Mouse (Mus musculus): ENCODE measurements around the gene Rpl4. TPM values are rescaled to one million over a fixed set of nuclear protein-coding genes. Genes with fewer than 3 reads are reported as not detected.
"Not testable (repeated sequence)": the region's sequence is repeated elsewhere in the genome, so short reads cannot be mapped to it uniquely, and the experiment has no call there.

Rpl4 gene
- total RNA-seq (2021) = 100 to 1,000 TPM; 867 to 950 TPM
- long read RNA-seq, experiment 1, transcript Rpl4-201 (10 exons, 1,538 nt) = major isoform, 346 of 361 reads
- long read RNA-seq, experiment 1, partial matches to known transcripts = 9 of 361 reads
- long read RNA-seq, experiment 1, other reads (novel, unspliced or antisense) = 6 of 361 reads
- long read RNA-seq, experiment 2, transcript Rpl4-201 (10 exons, 1,538 nt) = major isoform, 910 of 980 reads
- long read RNA-seq, experiment 2, transcript Rpl4-202 (4 exons, 596 nt) = minor isoform, 6 of 980 reads
- long read RNA-seq, experiment 2, partial matches to known transcripts = 45 of 980 reads
- long read RNA-seq, experiment 2, other reads (novel, unspliced or antisense) = 19 of 980 reads

DNA sequence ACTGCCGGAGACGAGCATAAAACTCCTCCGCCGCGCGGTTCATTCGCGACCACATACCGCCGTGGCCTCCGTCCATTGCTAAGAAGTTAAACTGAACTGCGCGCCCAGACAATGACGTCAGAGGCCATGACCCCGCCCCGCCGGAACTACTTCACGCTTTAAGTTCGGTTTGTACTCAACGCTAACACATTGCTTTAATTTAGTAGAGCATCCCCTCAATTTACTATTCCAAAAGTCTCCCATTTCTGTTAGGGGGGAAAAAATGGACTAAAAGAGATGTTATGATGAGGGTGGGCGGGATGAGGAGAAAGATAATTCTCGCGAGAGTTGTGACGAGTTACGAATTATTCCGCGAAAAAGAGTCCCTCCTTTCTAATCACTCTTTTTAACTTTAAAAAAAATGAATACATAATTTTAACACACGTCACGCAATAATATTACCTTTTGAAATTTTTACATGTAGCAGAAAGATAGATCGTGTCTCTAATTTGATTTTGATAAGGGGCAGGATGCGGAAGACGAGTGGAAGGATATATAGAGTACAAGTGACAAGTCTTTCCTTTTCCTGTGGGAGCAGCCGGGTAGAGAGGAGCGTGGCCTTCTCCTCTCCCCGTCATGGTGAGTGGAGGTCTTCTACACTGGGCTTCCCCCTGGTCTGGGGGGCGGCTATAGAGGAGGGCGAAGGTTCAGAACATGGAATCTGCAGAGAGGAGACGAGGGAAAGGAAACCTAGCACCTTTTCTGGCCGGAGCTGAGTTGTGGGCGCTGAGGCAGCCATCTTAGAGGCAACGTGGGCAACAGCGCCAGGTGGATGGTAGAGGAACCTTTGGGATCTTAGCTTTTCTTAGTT is at the start of gene Rpl4, which contains the start of gene Zwilch:
Gene Rpl4 (plus strand): TSS at position 560 of the 850 bp plus-strand sequence.
Gene Zwilch (minus strand): TSS at position 289 of the 850 bp plus-strand sequence.
- peak; percentile 79 to 81 for DNase-seq (ENCODE audit: low spot score in 2 of 2)

DNA sequence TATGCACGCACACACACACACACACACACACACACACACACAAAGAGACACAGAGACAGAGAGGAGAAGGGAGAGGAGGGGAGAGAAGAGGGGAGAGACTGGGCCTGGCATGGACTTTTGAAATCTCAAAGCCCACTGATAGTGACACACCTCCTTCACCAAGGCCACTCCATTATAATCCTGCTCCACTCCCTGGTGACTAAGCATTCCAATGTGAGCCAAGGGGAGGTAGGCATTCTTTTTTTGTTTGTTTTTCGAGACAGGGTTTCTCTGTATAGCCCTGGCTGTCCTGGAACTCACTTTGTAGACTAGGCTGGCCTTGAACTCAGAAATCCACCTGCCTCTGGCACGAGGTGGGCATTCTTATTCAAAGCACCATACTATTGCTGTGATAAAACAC is 48.3 kb upstream of the Rpl4 start:
- DNase-seq (ENCODE audit: low spot score in 2 of 2) = not testable (repeated sequence)

DNA sequence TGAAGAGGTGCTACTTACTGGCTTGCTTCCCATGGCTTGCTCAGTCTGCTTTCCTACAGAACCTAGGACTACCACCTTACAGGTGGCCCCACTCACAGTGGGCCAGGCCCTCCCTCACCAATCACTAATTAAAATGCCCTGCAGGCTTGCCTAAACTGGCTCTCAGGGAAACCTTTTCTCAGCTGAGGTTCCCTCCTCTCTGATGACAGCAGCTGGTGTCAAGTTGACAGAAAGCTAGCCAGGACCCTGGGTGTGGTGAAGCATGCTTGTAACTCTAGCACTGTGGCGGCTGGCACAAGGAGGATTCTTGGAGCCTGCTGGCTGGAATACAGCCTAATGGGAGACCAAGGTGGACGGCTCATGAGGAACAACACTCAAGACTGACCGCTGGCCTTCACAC is 47.9 kb upstream of the Rpl4 start:
- DNase-seq (ENCODE audit: low spot score in 2 of 2) = no peak

DNA sequence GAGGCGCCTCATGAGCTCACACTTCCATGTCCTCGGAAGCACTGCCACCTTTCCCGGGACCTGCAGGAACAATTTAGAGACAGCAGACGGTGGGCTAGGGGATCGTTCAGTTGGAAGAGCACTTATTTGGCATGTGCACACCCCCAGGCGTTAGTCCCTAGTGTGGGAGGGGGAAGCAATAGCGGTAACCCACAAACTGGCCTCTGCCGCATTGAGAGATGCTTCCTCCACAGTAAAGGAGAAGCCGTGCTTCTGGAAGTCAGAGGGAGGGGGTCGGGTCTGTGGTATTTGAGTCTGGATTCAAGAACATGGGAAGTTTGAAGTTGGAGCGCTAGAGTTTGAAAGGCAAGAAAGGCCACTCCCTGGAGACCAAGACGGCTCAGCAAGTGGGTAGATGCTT is 47.1 kb upstream of the Rpl4 start:
- DNase-seq (ENCODE audit: low spot score in 2 of 2) = no peak

DNA sequence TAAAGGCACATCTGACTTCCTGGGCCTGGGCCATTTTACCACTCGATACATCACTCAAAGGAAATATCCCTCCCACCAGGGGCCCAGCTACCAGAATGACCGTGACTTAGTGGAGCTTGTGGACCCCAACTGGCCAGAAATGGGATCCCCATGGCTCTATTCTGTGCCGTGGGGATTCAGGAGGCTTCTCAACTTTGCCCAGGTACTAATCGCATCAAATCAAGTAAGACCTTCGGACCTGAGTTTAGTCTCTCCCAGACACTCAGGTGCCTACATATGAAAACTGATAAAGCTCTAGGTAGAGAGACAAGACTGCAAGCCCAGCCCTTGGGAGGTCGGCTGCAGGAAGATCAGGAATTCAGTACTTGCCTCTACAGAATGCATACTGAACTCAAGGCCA is 41.6 kb upstream of the Rpl4 start:
- DNase-seq (ENCODE audit: low spot score in 2 of 2) = no peak

DNA sequence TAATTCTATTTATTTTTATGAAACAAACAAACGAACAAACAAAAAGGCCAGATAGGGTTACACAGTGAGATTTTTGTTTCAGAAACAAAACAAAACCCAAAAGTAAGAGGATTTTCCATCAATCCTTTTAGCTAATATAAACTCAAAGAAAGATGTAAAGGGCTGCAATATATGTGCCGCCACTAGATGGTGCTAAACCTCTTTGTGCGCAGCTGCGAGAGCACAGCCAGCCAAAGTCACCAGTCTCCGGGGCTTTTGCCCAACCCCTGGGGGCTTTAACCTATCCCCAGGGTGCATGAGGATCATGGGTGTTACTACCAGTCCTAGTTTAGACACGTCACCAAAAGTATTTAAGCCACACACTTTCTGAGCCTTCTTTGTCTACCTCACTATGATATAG is 34.3 kb upstream of the Rpl4 start:
- peak; percentile 45 to 53 for DNase-seq (ENCODE audit: low spot score in 2 of 2)

DNA sequence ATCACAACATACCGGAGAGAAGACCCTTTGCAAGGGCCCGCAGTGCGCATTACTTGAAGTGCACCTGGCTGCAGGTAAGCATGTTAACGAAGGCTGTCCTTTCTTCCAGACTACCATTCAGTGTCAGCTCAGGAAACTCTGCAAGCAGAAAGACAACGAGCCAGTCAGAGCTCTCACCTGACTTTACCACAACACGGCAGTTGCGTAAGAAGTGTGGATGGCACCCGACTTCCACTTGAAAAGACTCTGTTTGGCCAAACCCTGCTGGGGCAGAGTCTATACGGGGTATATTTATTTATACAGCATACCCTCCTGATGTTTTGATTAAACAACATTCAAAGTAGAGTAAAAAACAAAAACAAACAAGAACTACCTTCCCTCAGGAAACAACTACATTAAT is 33.3 kb upstream of the Rpl4 start:
- no peak for DNase-seq (ENCODE audit: low spot score in 2 of 2)

DNA sequence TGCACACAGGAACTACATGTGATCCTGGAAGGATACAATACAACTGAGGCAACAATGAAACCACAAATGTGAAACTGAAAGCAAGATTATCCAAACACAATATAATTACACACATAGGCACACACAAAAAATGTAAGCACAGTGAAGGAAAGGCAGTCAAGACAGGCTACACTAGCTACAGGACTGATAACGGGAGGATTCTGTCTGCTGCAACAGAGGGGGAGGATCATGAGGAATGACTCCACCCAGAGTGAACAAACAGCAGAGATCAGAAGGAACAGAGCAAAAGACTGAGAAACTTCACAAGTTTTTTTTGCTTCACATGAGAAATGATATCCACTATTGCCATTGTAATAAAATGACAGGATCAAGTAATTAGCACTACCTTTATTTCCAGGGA is 16.5 kb upstream of the Rpl4 start:
- no peak for DNase-seq (ENCODE audit: low spot score in 2 of 2)

DNA sequence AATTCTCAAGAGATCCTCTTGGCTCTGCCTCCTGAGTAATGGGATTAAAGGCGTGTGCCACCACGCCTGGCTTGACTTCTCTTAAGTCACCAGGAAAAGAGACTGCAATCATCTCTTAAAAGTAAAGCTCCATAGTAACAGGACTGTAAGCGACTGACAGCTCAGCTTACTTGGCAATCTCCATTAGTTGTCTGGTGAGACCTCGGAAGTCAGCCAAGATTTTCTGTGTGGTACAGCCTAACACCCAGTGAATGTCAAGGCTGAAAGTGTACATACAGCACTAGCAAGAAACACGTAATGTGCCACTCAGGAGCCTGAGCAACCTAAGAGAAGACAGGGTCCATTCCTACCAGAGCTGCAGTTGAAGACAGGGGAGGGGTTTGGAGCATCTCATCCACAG is 12.7 kb upstream of the Rpl4 start:
- DNase-seq (ENCODE audit: low spot score in 2 of 2) = peak in 1 of 2 experiments; percentile 33

DNA sequence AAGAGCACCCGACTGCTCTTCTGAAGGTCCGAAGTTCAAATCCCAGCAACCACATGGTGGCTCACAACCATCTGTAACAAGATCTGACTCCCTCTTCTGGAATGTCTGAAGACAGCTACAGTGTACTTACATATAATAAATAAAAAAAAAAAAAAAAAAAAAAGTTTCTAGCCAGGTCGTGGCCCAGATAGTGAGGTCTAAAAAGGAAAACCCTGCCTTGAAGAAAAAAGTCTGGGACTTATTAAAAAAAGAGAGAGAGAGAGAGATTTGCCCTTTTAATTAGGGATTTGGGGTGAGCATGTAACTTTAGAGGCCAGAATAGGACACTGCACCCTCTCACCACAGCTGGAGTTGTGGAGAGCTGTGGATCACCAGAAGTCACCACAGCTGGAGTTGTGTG is 3.2 kb upstream of the Rpl4 start:
- DNase-seq (ENCODE audit: low spot score in 2 of 2) = not testable (repeated sequence)

DNA sequence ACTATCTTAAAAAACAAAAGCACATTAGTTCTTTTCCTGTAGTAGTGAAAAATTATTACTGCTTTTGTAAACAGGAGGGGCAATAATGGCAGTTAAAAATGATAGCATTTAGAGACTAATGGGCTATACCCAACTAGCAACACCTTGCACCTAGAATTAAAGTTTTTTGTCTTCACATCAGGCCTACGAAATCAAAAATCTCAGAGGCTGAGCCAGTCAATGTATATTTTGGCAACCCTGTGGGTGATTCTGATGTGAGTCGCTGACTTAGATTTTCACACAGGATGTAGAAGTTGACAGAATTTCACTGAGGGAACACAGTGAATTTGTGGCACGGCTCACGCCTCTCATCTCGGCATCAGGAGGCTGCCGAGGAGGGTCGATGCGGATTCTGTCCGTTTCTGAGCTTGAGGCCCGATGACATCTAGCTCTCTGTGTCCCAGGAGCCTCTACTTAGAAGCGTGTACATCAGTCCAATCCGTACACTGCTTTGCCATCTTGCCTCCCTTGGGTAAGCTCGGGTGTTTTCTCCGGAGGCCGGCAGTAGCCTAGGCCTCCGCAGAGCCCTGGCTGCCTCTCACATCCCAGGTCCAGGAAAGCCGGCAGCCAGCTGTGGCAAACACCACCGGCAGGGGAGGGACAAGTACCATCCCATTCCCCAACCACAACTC is 895 bp upstream of the Rpl4 start:
- no peak for DNase-seq (ENCODE audit: low spot score in 2 of 2)

DNA sequence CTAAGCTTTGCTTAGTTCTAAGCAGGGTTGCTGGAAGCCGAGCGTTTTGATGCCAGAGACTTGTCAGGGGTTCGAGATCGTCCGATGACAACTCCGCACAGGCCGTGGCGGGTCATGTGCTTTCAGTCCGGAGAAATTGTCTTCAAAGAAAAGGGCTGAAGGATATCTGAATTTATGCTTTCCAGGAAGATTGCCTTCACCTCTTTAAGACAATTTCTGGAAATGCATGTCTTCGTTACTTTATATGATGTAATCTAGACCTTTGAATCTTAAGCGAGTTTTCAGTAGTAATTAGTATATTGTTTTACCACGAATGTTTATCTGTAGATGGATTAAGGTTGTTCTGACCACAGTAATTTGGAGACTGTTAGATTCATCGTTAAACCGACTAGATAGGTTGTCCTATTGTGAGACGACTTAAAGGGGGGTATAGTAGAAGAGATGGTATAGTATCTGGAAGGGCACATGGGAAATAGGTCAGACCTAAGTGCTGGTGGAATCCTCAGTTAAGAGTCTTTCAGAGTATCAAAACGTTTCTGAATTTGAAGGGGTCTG is 568 bp downstream of the Rpl4 start:
- DNase-seq (ENCODE audit: low spot score in 2 of 2) = no peak

DNA sequence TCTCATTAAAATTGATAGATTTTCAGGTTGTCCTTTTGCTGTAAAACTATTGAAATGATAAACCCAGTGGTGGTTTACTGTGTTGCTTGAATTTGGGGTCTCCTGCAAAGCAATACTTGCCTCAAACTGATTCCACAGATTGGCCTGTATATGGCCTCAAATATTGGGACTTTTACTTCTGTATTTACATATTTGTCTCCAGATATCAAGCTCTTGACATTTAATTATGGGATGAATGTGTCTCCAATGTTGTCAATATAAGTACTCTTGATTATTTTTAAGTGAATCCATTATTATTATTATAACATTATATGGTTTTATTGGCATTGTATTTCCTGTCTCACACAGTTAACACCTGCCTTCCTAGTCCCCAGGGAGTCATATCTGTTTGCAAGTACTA is 1.2 kb downstream of the Rpl4 start:
- DNase-seq (ENCODE audit: low spot score in 2 of 2) = no peak

DNA sequence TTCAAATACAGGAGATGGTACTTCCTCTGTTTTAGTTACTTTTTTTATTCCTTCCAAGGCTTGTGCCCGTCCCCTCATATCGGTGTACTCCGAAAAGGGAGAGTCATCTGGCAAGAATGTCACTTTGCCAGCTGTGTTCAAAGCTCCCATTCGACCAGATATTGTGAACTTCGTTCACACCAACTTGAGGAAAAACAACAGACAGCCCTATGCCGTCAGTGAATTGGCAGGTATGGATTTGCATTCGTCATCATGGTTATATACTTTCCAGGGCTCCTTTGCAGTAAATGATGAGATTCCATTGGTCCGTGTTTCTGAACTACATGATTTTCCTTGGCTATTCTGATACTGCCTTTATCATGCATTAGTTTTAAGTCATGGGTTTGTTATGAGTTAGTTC is 1.6 kb downstream of the Rpl4 start:
- no peak for DNase-seq (ENCODE audit: low spot score in 2 of 2)

DNA sequence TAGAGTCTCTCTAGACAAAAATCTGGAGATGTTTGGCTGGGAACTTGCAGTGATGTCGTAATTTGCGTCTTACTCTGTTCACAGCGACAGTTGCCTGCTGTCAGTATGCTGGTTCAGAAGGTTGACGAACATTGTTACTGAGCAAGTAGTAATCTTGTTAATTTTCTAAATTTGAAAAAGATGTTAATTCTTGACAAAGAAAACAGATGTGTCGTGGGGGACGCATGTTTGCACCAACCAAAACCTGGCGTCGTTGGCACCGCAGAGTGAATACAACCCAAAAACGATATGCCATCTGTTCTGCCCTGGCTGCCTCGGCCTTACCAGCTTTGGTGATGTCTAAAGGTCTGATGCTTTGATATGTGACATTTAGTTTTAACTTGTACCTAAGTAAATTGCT is 2.2 kb downstream of the Rpl4 start:
- no peak for DNase-seq (ENCODE audit: low spot score in 2 of 2)

DNA sequence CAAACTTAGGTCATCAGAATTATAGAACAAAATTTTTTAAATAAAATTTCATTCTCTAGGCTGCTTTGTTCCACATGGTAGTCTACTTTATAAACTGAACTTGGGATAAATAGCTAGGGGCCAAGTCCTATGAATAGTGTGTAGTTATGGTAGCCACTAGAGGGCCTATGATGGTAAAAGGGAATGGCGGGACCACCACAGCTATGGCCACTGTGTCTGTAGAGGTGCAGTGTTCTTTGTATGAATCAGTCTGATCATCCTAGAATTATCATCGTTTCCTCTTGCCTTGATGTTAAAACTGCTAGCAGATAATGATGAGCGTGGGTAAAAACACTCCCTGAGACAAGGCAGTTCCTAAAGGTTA is 5.4 kb downstream of the Rpl4 start:
- no peak for DNase-seq (ENCODE audit: low spot score in 2 of 2)

DNA sequence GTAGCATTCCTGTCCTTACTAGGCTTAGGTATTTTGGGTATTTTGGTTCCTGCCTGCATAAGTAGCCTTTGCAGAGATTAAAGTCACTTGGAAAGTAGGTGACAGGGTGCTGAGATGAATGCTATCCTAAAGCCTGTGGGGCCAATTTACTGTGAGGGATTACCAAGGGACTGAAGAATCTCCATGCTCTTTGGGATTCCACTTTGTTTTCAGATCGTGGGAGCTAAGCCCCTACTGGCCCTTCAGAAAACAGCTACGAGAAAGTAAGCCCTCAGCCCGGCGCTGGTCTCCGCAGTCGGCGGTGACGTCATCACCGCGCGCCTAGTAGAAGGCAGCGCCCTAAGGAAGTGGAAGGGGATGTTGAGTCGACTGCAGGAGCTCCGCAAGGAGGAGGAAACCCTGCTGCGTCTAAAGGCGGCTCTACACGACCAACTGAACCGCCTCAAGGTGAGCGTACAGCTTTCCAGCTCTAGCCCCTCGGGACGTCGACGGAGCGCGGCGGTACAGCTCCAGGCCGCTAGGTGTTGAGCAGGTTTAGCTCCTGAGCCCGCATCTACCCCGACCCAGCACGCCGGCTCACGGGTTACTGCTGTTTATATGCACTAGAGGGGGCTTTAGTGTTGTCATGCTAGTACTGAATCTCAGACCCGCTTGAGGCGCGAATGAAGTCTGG is 5.9 kb downstream of the Rpl4 start, which contains the start of gene Snapc5:
Gene Snapc5 (plus strand): TSS at position 301 of the 673 bp plus-strand sequence.
- DNase-seq (ENCODE audit: low spot score in 2 of 2) = peak; percentile 85

DNA sequence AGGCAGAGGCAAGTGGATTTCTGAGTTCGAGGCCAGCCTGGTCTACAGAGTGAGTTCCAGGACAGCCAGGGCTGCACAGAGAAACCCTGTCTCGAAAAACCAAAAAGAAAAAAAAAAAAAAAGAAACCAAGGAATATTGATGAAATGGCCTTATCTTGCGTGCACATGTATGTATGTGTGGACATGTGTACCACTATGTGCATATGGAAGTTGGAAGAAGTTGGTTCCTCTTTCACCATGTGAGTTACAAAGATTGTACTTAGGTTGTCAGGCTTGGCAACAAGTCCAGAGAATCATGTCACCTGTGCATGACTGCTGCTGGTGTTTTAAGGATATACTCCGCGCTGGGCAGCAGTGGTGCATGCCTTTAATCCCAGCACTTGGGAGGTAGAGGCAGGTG is 10.1 kb downstream of the Rpl4 start:
- not testable (repeated sequence) for DNase-seq (ENCODE audit: low spot score in 2 of 2)

DNA sequence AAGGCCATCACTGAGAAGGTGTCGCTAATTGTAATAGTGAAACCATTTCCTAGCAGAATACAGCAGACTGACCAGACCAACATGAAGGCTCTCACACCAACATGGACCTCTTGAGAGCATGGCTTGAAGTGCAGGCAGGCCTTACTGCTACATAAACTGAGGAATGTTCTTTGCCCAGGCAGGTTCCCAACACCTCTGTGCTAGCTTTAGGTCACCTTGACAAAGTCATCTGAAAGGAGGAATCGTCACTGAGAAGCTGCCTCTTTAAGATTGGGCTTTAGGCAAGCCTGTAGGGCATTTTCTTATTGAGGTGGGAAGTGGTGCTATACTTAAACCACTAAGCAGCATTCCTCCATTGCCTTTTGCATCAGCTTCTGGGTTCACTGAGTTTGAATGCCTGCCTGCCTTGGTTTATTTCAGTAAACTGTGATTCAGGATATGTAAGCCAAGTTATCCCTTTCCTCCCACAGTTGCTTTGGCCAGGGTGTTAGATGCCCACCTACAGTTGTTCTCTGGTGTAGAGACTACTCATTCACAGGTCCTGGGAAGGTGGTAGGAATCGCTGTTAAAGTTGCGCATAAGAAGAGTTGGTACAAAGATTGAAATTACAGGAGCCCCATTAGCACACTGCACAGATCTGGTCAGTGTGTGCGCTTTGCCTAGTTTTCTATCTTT is 11.1 kb downstream of the Rpl4 start:
- no peak for DNase-seq (ENCODE audit: low spot score in 2 of 2)

DNA sequence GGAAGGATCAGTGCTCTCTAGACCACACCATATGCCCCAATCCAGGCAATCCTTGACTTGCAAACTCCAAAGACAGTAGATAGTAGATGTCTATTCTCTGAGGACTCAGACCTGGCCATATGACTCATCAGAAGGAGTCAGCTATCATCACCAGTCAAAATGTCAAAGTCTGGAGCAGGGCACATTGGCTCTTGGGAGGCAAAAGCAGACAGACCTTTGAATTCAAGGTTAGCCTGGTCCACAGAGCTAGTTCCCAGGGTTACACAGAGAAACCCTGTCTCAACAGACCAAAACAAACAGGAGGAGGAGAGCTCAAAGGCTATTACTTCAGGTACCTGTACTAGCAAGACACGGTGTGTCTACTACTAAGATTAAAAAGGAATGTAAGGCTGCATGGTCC is 20.7 kb downstream of the Rpl4 start:
- peak in 1 of 2 experiments; percentile 11 for DNase-seq (ENCODE audit: low spot score in 2 of 2)

All from adrenal gland, adult 18-20 months (tissue).